Mouse (Mus musculus) stomach, postnatal 0 days (tissue): ENCODE results near the gene 4930453N24Rik. TPM values are rescaled to one million over a fixed set of nuclear protein-coding genes. Genes with fewer than 3 reads are reported as not detected.

Source experiments
- ATAC-seq: fragments of 200-750 bp; cut with Nextera tagmentation; 2 replicates; pipeline ENCODE4 v1.8.0; 2017; ENCODE audit not compliant: low FRiP score, low TSS enrichment
- DNase-seq: peaks from one replicate; pipeline ENCODE4 v3.0.0-alpha.2; 2016; ENCODE audit warnings: low spot score
- H3K27ac ChIP-seq: fragments of 300-500 bp; sonication (generic); replicated peaks from 2 replicates; pipeline ENCODE4 v1.5.1; 2014; ENCODE audit warnings: mild to moderate bottlenecking, control low read depth
- H3K27me3 ChIP-seq: fragments of 300-500 bp; sonication (generic); 2 replicates; pipeline ENCODE4 v1.6.1; 2014; ENCODE audit warnings: low read length; ENCODE audit not compliant: control insufficient read depth, insufficient read depth
- H3K36me3 ChIP-seq: fragments of 300-500 bp; sonication (generic); 2 replicates; pipeline ENCODE4 v1.6.1; 2014; ENCODE audit warnings: low read length, mixed read lengths; ENCODE audit not compliant: control insufficient read depth, insufficient read depth
- H3K4me1 ChIP-seq: fragments of 300-500 bp; sonication (generic); replicated peaks from 2 replicates; pipeline ENCODE4 v1.6.1; 2014; ENCODE audit warnings: antibody characterized with exemption; ENCODE audit not compliant: control insufficient read depth, insufficient read depth
- H3K4me2 ChIP-seq: fragments of 300-500 bp; sonication (generic); replicated peaks from 2 replicates; pipeline ENCODE4 v1.6.1; 2014; ENCODE audit warnings: low read depth, mild to moderate bottlenecking, control low read depth, moderate library complexity
- H3K4me3 ChIP-seq: fragments of 300-500 bp; sonication (generic); 2 replicates; pipeline ENCODE4 v1.5.1; 2014; ENCODE audit warnings: low read depth, low read length, control low read depth
- H3K9ac ChIP-seq: fragments of 300-500 bp; sonication (generic); 2 replicates; pipeline ENCODE4 v1.6.1; 2014; ENCODE audit warnings: mild to moderate bottlenecking, low read length, control low read depth, mixed read lengths
- H3K9me3 ChIP-seq: fragments of 300-500 bp; sonication (generic); 2 replicates; pipeline ENCODE4 v1.6.1; 2016; ENCODE audit warnings: low read length; ENCODE audit not compliant: control insufficient read depth
- CTCF ChIP-seq: IDR thresholded peaks from 2 replicates; pipeline ENCODE4 v1.5.1; 2016; ENCODE audit warnings: antibody characterized with exemption, low read depth, mild to moderate bottlenecking, moderate library complexity
- EP300 ChIP-seq: optimal IDR thresholded peaks from 2 replicates; pipeline ENCODE3; 2016; ENCODE audit warnings: antibody characterized with exemption
- WGBS: fragments of 180-500 bp; shearing (Covaris S2); extraction: QIAGEN DNeasy Blood & Tissue Kit; methylation state at CpG from one replicate; pipeline ENCODE4 v1.1.7; 2014; 5-methylcytosine and 5-hydroxymethylcytosine counted together
- polyA plus RNA-seq: library from polyadenylated mRNA; unstranded; fragments of >200 nt; fragmentation: Nextera tagmentation; extraction: Ambion mirVana; gene quantifications from 2 replicates; pipeline ENCODE4 v1.2.1, GENCODE M21; 2015

The 4930453N24Rik gene
- polyA plus RNA-seq: 16.6 and 17.5 TPM in 2 replicates

DNA sequence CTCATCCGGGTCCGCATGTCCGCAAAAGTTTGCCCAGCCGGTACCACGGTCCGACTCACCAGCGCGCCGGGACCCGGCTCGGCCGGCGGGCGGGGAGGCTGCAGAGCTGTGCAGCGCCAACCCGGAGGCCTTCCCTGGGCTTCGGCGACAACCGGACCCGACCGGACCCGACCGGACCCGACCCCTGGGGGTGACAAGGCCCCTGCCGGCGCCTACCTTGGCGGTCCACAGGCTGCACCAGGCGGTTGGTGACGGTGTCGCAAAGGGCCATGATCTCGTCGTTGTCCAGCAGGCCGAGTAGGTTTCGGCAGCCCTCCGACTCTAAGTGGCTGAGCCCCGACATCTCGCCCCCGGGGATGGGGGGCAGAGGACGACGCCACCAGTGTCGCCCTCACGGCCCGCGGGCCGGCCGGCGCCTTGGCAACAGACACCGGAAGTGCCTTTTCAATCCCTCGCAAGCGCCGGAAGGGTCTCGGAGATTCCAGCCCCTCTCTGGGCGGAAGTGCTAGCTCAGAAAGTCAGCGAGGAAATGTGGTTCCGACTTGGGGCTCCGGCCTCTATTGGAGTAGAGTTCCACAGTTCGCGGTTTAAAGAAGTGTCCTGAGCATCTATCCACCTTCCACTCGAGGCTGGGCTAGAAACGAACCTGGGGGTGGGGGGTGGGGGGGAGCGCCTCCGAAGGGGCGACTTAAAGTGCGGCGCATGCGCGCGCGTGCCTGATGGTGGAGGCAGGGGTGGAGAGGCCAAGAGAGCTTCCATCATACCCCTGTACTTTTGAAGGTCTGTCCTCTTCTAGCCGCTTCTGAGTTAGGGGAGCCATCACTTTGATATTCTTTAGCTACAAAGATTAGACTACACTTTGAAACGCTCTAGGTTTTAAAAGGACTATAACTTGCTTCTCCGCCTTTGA lies at the start of gene 4930453N24Rik:
4930453N24Rik (minus strand) TSS at position 641 of the 910 bp plus-strand sequence.
- WGBS: 2% methylated on average over 69 of the region's 72 CpGs
- Histone ChIP-seq H3K9ac (peak within 1 kb of the TSS; percentile 92), H3K4me2 (peak within 1 kb of the TSS; percentile 56), H3K4me3 (peak within 1 kb of the TSS; percentile 90), H3K9me3 (no peaks in the 10 kb centered on the region), H3K36me3 (no peaks in the 10 kb centered on the region), H3K27ac (peak within 1 kb of the TSS; percentile 88), H3K27me3 (no peaks in the 10 kb centered on the region), H3K4me1 (no peaks in the 10 kb centered on the region)
- ATAC-seq: peak; percentile 97
- peak; percentile 88 for DNase-seq
- TF ChIP-seq CTCF (no peak), EP300 (peak; percentile 15)

DNA sequence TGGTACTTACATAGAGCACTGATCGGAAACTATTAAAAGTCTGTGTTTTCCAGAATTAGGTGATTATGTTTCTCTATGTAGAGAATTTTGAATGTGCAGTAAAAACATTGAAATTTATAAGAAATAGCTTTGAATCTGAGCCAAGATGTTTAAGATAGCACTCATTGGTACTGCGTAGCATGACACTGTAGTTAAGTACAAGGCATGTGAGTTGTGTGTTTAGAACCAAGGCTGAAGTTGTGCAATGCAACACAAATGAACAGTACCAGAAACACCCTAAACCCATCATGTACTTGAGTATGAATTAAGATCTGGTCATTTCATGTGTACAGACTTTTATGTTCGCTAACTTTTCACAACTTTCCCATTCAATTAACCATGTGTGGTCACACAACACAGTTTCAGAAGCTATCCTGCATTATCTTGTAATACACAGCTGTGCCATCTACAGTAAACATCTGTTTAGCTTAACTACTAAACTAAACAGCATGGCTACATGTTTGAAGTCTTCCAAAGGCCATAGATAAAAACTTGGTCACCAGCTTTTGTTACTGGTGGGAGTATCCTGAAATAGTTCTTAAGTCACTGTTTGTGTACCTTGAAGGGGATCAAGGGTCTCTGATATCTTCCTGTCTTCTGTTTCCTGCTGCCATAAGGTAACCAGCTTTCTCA lies 46.3 kb upstream of the 4930453N24Rik start:
- Histone ChIP-seq H3K4me2 (no peak overlapping the region), H3K4me1 (no peaks in the 10 kb centered on the region), H3K4me3 (no peak overlapping the region), H3K9ac (no peak overlapping the region), H3K27me3 (no peaks in the 10 kb centered on the region), H3K9me3 (no peaks in the 10 kb centered on the region), H3K36me3 (0 out of 2 replicates have a peak, but pooled peaks cover 2% of the 10 kb centered on the region), H3K27ac (no peak overlapping the region)
- 93% methylated on average over 3 of the region's 3 CpGs for WGBS
- TF ChIP-seq CTCF: no peak
- TF ChIP-seq EP300: no peak
- DNase-seq (no peak), ATAC-seq (no peak)

DNA sequence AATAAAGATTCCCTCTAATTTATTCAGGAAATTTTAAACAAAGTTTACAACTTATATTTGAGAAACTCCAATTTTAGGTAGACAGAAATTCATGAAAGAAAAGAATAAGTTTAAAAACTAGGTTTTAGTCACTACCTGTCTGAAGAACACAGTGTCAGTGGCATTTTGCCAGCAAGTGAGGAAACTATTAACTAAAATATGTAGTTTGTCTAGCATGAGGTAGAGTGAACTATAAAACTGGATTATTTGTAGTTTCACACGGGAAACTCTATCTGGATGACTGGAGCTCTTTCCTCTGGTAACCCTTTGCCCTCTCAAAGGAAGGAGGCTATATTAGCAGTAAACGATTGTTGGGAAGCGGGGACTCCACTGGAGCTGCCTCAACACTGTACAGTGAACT lies 32.1 kb upstream of the 4930453N24Rik start:
- WGBS: 65% methylated on average over 3 of the region's 3 CpGs
- Histone ChIP-seq H3K4me2 (no peak overlapping the region), H3K9me3 (no peaks in the 10 kb centered on the region), H3K4me3 (no peak overlapping the region), H3K27me3 (no peaks in the 10 kb centered on the region), H3K36me3 (no peaks in the 10 kb centered on the region; the same call in 1 of the 2 replicates), H3K27ac (no peak overlapping the region), H3K9ac (no peak overlapping the region), H3K4me1 (no peaks in the 10 kb centered on the region)
- no peak for ATAC-seq
- DNase-seq: no peak
- TF ChIP-seq EP300 (no peak), CTCF (no peak)

DNA sequence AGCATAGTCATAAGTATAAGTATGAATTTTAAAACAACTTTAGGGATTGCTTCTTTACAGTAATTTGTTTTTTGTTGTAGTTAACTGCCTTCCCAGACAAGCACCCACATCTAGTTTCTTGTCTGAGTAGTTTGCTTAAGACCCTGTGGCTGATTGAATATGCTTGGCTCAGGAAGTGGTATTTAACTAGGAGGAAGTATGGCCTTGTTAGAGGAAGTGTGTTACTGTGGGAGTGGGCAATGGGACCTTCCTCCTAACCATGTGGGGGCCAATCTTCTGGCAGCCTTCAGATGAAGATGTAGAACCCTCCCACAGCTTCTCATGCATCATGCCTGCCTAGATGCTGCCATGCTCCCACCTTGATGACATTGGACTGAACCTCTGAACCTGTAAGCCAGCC lies 30.7 kb upstream of the 4930453N24Rik start:
- no peaks in the 10 kb centered on the region; the same call in 1 of the 2 replicates for H3K36me3 ChIP-seq
- no peak overlapping the region for H3K4me3 ChIP-seq
- no peak overlapping the region for H3K9ac ChIP-seq
- DNase-seq (no peak), ATAC-seq (no peak)
- H3K9me3 ChIP-seq: no peaks in the 10 kb centered on the region
- H3K27ac ChIP-seq: no peak overlapping the region
- no peak overlapping the region for H3K4me2 ChIP-seq
- no peaks in the 10 kb centered on the region for H3K27me3 ChIP-seq
- TF ChIP-seq CTCF (no peak), EP300 (no peak)
- no peaks in the 10 kb centered on the region for H3K4me1 ChIP-seq

DNA sequence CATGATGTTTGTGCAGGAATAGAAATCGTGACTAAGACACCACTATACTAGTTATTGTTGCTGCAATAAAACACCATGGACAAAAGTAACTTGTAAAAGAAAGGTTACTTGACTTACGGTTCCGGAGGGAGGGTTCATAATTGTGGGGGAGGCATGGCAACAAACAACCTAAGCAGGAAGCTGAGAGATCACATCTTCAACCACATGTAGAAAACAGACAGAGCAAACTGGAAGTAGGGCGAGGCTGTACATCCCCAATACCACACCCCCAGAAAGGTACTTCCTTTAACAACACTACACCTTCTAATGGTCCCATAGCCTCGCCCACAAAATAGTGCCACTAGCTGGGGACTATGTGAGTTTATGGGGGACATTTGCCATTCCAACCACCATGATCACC lies 29.4 kb upstream of the 4930453N24Rik start:
- no peaks in the 10 kb centered on the region; the same call in 1 of the 2 replicates for H3K36me3 ChIP-seq
- DNase-seq (no peak), ATAC-seq (no peak)
- H3K9ac ChIP-seq: no peak overlapping the region
- 95% methylated on average over 5 of the region's 5 CpGs for WGBS
- no peaks in the 10 kb centered on the region for H3K9me3 ChIP-seq
- TF ChIP-seq EP300 (no peak), CTCF (no peak)
- no peak overlapping the region for H3K4me3 ChIP-seq
- H3K27me3 ChIP-seq: no peaks in the 10 kb centered on the region
- no peaks in the 10 kb centered on the region for H3K4me1 ChIP-seq
- no peak overlapping the region for H3K27ac ChIP-seq
- H3K4me2 ChIP-seq: no peak overlapping the region
